Mouse (Mus musculus) forebrain, embryonic 10.5 days (tissue): ENCODE measurements around the gene Tnrc6b. TPM values are rescaled to one million over a fixed set of nuclear protein-coding genes. Genes with fewer than 3 reads are reported as not detected.

ENCODE experiments used
- DNase-seq: peaks from one replicate; pipeline ENCODE4 v3.0.0-alpha.2; 2017; ENCODE audit warnings: low spot score; ENCODE audit errors: extremely low spot score
- H3K27ac ChIP-seq: fragments of 300-500 bp; sonication (generic); 2 replicates; pipeline ENCODE4 v1.5.1; 2016; ENCODE audit warnings: mild to moderate bottlenecking
- H3K27me3 ChIP-seq: fragments of 300-500 bp; sonication (generic); 2 replicates; pipeline ENCODE4 v1.6.1; 2016; ENCODE audit warnings: mild to moderate bottlenecking; ENCODE audit not compliant: poor library complexity, severe bottlenecking
- H3K36me3 ChIP-seq: fragments of 300-500 bp; sonication (generic); replicated peaks from 2 replicates; pipeline ENCODE4 v1.6.1; 2016; ENCODE audit warnings: mild to moderate bottlenecking, moderate library complexity
- H3K4me1 ChIP-seq: fragments of 300-500 bp; sonication (generic); 2 replicates; pipeline ENCODE4 v1.6.1; 2016
- H3K4me3 ChIP-seq: fragments of 300-500 bp; sonication (generic); 2 replicates; pipeline ENCODE4 v1.5.1; 2016; ENCODE audit warnings: mild to moderate bottlenecking, moderate library complexity
- H3K9me3 ChIP-seq: fragments of 300-500 bp; sonication (generic); 2 replicates; pipeline ENCODE4 v1.6.1; 2016; ENCODE audit warnings: mild to moderate bottlenecking, moderate library complexity
- WGBS: fragments of 180-500 bp; shearing (Covaris S2); methylation state at CpG from one replicate; pipeline ENCODE4 v1.1.7; 2016; 5-methylcytosine and 5-hydroxymethylcytosine counted together
- polyA plus RNA-seq: library from polyadenylated mRNA; unstranded; fragments of >200 nt; fragmentation: Nextera tagmentation; extraction: Ambion mirVana; gene quantifications from 2 replicates; pipeline ENCODE4 v1.2.1, GENCODE M21; 2016

Tnrc6b gene
- polyA plus RNA-seq, 1 experiment from 2014 or later = 40.5 TPM

DNA sequence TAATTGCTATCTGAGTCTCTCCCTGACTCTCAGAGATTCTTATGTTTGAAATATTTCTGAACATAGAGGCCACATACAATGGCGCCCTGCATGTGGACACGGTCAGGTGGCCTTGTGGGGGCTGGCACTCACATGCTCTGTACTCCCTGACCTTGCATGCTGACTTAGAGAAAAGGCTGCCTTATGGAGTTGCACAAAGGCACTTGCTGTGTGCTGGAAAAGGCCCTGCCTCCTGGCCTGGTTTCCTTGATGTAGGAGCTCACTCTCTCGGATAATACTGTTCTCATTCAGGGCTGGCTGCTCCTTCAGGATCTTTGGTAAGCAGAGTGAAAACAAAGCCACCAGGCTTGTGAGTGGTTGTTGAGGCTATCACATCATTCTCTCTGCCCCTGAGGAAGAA is 27.1 kb upstream of the Tnrc6b start:
- Histone ChIP-seq H3K27me3 (peaks cover 10% of the 10 kb centered on the region; the same call in 1 of the 2 replicates), H3K36me3 (no peaks in the 10 kb centered on the region), H3K9me3 (no peaks in the 10 kb centered on the region), H3K4me3 (no peak overlapping the region), H3K4me1 (peaks cover 62% of the 10 kb centered on the region), H3K27ac (peak overlapping the region; percentile 54)
- DNase-seq = no peak
- 57% methylated on average over 3 of the region's 3 CpGs for WGBS

DNA sequence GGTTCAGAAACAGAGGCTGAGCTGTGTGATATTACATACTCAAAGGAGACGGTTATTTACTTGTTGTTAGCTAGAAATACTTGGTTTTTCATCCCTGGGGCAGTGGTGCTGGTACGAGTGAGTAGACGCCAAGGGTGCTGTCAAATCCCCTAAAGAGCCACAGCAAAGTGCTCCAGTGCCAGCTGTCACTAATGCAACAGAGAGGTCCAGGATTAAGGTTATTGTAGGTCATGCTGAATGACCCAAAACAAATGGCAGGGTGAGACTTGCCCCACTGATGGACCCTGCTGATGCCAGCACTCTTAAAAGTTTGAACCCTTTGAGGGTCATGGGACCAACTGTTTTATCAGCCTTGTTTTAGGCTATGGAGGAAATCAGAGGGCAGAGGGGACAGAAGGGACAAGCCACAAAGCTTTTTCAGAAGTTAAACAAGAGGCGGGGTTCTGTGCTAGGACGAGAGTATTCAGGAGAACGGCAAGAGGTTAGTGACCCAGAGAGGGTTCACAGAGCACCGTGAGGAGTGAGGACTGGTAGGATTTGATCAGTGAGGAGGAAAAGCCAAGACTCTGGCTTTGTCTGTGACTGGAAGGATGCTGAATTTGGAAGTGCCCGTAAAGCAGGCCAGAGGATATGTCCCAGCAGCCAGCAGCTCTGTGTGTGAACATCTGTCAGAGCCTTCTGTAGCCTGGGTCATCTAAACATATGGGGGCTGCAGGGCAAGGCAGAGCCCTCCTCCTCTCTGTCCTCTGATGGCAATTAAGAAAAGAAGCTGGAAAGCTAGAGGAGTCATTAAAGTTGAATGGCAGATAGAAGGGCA is 26.1 kb upstream of the Tnrc6b start:
- Histone ChIP-seq H3K4me1 (peaks cover 53% of the 10 kb centered on the region), H3K4me3 (no peak overlapping the region), H3K9me3 (no peaks in the 10 kb centered on the region), H3K36me3 (no peaks in the 10 kb centered on the region), H3K27ac (peak overlapping the region; percentile 54; the same call in 1 of the 2 replicates), H3K27me3 (peaks cover 5% of the 10 kb centered on the region; the same call in 1 of the 2 replicates)
- 20% methylated on average over 8 of the region's 8 CpGs for WGBS
- no peak for DNase-seq

DNA sequence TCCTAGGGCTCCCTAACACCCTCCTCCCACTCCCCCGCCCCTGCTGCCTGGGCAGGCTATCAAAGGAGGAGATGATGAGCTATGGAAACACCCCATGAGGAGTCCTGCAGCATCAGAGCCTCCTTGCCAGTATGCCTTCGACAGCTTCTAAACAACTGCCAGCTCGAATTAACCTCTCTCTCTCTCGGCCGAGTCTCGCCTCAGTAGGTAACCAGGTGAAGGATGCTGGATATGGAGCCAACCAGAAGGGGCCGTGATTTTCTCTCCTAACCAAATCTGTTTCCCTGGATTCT is 25.6 kb upstream of the Tnrc6b start:
- Histone ChIP-seq H3K4me1 (peaks cover 49% of the 10 kb centered on the region), H3K27me3 (peaks cover 3% of the 10 kb centered on the region; the same call in 1 of the 2 replicates), H3K36me3 (no peaks in the 10 kb centered on the region), H3K9me3 (no peaks in the 10 kb centered on the region), H3K4me3 (no peak overlapping the region), H3K27ac (peak overlapping the region; percentile 51; the same call in 1 of the 2 replicates)
- WGBS = 44% methylated on average over 7 of the region's 7 CpGs
- DNase-seq = no peak

DNA sequence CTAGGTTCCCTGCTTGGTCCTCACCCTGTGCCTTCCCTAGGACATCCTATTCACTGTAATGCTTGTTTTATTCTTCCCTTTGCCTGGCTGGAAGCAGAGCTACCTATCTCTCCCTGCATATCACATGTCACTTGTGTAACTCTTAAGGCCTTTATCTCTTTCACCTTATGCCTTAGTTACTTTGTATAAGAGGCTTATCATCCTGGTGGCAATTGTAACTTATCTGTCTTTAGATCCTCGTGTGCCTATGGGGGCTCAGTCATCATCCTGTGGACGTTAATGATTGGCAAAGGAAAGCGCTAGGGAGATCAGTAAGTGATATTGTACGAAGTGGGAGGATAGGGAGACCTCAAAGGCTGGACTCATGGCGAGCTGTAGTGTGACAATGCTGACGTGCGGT is 22.6 kb upstream of the Tnrc6b start:
- H3K4me3 ChIP-seq = no peak overlapping the region
- 0 out of 2 replicates have a peak, but pooled peaks cover 11% of the 10 kb centered on the region for H3K27me3 ChIP-seq
- no peak overlapping the region for H3K27ac ChIP-seq
- WGBS = 85% methylated on average over 7 of the region's 7 CpGs
- peaks cover 40% of the 10 kb centered on the region for H3K4me1 ChIP-seq
- DNase-seq = no peak
- H3K9me3 ChIP-seq = no peaks in the 10 kb centered on the region
- no peaks in the 10 kb centered on the region for H3K36me3 ChIP-seq

DNA sequence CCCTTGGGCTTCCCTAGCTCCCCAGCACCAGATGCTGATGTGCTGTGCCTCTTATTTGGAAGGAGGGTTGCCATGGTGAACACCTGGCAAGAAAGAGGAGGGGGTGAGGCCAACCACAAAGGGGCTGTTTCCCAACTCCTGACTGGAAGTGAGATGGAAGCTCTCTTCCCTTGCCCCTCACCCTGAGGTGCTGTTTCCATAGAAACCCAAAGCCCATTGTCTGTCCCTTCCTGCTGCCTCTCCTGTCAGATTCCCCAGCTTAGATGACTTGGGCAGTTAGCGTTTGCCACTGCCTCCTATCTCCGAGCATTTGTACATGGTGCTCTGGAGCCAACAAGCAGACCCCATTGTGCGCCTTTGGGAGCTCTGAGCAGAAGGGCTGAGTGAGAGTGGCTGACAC is 17.6 kb upstream of the Tnrc6b start:
- no peak overlapping the region for H3K4me3 ChIP-seq
- no peaks in the 10 kb centered on the region for H3K36me3 ChIP-seq
- no peaks in the 10 kb centered on the region for H3K9me3 ChIP-seq
- peaks cover 28% of the 10 kb centered on the region for H3K4me1 ChIP-seq
- 0 out of 2 replicates have a peak, but pooled peaks cover 8% of the 10 kb centered on the region for H3K27me3 ChIP-seq
- H3K27ac ChIP-seq = peak overlapping the region; percentile 58; the same call in 1 of the 2 replicates
- DNase-seq = no peak
- WGBS = 23% methylated on average over 3 of the region's 3 CpGs

DNA sequence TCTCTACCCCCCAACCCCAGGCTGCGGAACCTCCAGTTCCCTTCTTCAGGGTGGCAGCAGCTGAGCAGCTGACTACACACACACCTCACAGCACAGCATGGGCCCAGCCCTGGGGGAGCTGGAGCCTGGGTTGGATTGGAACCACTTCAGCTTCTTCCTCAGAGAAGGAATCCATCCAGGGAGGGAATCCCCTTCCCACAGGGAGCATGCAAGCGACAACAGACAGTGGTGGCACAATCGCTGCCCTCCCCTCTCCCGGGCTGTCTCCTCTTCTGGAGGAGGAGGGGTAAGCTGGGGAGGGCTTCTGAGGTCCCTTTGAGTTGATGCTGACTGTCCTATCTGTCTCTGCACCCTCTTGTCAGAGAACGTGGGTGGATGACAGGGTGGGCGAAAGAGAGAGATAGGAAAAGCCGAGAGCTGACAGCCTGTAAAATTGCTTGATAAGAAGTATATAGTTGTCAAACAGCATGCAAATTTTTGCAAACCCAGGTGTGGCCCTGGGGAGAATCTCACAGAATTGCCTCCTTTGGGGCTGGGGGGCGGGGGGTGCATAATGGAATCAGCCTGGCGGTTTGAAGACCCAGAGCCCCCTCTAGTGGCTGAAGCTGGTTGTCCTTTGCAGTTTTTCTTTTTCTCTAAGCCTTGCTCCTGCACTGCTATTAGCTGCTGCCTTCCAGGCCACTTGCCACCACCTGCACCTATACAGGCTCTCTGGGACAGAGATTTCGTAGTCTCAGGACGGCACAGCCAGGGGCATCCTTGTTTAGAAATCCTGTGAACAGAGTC is 16.8 kb upstream of the Tnrc6b start:
- peaks cover 28% of the 10 kb centered on the region for H3K4me1 ChIP-seq
- H3K27ac ChIP-seq = 0 out of 2 replicates have a peak overlapping the region, but pooled peaks have one; percentile 32
- peak; percentile 60 for DNase-seq
- H3K27me3 ChIP-seq = 0 out of 2 replicates have a peak, but pooled peaks cover 8% of the 10 kb centered on the region
- 26% methylated on average over 11 of the region's 11 CpGs for WGBS
- no peaks in the 10 kb centered on the region for H3K36me3 ChIP-seq
- no peak overlapping the region for H3K4me3 ChIP-seq
- H3K9me3 ChIP-seq = no peaks in the 10 kb centered on the region

DNA sequence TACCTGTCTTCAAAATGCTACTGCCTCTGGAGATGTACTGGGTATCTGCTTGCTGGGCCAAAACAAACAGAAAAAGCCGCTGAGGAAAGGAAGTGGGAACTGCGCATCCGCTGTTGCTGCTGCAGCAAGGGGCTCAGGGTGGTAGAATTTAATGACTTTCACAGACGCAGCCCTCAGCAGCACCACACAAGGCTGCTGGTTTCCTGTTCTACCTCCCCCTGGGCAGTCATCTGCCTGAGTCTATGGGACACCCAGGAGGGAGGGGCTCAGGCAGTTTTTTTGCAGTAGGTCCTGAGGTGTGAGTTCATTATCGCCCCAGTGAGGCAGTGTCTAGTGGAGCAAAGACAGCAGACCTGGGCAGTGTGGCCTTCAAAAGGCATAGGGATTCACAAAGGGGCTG is 13.5 kb upstream of the Tnrc6b start:
- Histone ChIP-seq H3K36me3 (no peaks in the 10 kb centered on the region), H3K4me1 (peaks cover 24% of the 10 kb centered on the region), H3K4me3 (no peak overlapping the region), H3K27me3 (no peaks in the 10 kb centered on the region), H3K9me3 (no peaks in the 10 kb centered on the region), H3K27ac (no peak overlapping the region)
- DNase-seq = no peak
- 70% methylated on average over 5 of the region's 5 CpGs for whole genome bisulfite sequencing

DNA sequence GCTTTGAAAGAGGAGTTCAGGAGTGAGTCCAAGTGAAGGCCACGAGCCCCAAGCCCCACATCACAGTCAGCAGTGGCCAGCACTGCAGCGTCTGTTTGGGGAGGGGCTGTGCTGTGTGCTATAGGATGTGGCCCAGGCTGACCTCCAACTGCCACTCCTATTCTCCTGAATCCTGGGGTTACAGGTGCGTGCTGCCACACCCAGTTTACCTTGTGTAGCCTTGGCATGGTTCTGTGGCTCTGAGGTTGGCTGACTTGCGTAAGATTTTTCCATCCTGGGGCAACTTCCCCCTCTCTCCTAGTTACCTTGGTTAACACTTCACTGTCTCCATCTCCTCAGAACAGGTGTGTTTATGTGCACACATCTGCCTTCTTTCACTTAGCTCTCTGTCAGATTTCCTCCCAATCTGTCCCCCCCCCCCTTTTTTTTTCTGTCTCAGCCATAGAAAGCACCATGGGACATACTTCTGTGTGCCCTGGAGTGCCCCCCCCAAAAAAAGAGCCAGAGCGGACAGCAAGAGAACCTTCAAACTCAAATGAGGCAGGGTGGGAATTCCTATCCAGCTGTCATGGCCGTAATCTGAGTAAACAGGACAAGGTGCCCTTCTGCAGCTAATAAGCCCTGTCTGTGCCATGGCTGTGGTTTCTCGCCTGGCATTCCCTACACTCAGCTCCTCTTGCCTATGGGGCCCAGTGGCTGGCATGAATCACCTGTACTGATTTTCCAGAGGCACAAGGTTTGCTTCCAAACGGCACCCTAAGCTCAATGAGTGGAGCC is 9.4 kb upstream of the Tnrc6b start:
- WGBS = 77% methylated on average over 8 of the region's 8 CpGs
- H3K9me3 ChIP-seq = no peaks in the 10 kb centered on the region
- H3K27ac ChIP-seq = no peak overlapping the region
- DNase-seq = no peak
- H3K27me3 ChIP-seq = no peaks in the 10 kb centered on the region
- H3K36me3 ChIP-seq = no peaks in the 10 kb centered on the region
- H3K4me3 ChIP-seq = no peak overlapping the region
- H3K4me1 ChIP-seq = peaks cover 19% of the 10 kb centered on the region

DNA sequence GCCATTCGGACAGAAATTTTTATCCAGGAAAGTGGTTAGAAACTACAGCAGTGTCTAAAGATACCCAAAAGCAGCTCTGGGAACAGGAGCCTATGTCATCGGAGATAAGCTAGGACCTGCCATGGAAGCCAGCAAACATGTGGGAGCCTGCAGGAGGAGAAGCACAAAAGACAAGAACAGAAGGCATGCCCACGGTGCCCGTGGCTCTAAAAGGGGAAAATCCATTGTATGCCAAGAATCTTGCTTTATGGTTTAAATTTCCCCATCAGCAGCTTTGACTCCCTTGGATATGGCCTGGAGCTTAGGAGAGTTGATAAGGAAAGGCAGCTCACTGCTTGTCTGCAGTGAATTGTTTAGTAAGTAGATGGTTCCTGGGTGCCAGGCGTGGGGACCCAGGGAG is 8.2 kb upstream of the Tnrc6b start:
- Histone ChIP-seq H3K9me3 (no peaks in the 10 kb centered on the region), H3K36me3 (no peaks in the 10 kb centered on the region), H3K27ac (no peak overlapping the region), H3K4me1 (peaks cover 22% of the 10 kb centered on the region), H3K4me3 (no peak overlapping the region), H3K27me3 (no peaks in the 10 kb centered on the region)
- DNase-seq = no peak
- whole genome bisulfite sequencing = 91% methylated on average over 5 of the region's 5 CpGs

DNA sequence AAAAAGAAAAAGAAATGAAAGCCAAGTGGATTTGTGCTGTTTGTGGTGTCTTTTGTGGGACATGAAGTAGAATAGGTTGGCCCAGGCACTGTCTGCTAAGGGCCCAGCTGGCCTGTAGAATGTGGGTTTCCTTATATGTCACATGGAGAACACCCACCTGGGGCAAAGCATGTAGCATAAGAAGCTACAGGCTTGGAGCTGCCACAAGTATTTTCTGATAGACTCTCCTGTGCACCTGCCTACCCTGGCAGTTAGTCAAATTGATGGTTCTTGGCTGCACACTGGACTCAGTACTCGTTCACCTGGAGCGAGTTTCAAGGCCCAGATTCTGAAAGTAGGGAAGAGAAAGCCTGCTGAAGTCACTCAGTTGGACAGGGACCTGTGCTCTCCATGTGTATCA is 7.6 kb upstream of the Tnrc6b start:
- WGBS = 92% methylated on average over 2 of the region's 2 CpGs
- Histone ChIP-seq H3K9me3 (no peaks in the 10 kb centered on the region), H3K36me3 (no peaks in the 10 kb centered on the region), H3K27ac (no peak overlapping the region), H3K4me1 (peaks cover 17% of the 10 kb centered on the region), H3K4me3 (no peak overlapping the region; the same call in 1 of the 2 replicates), H3K27me3 (no peaks in the 10 kb centered on the region)
- DNase-seq = no peak

DNA sequence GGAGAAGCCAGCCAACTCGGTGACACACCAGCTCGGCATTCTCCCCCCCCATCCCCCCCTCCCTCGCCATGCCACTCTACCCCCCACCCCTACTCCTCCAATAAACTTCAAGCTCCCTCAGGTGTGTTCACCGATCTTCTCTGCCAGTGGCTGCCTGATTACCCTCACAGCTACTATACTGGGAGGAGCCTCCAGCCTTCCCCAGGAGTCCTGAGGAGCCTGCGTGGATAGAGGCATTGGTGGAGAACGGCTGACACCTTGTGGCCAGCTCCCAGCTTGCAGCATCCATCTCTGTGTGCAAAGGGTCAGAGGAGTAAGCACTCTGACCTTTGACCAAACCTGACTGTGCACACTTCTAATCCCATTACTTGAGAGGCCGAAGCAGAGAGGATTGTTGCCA is 6.8 kb upstream of the Tnrc6b start:
- 5% methylated on average over 7 of the region's 7 CpGs for WGBS
- no peaks in the 10 kb centered on the region for H3K9me3 ChIP-seq
- H3K27me3 ChIP-seq = no peaks in the 10 kb centered on the region
- H3K27ac ChIP-seq = no peak overlapping the region
- no peaks in the 10 kb centered on the region for H3K36me3 ChIP-seq
- DNase-seq = peak; percentile 80
- no peak overlapping the region for H3K4me3 ChIP-seq
- peaks cover 17% of the 10 kb centered on the region for H3K4me1 ChIP-seq

DNA sequence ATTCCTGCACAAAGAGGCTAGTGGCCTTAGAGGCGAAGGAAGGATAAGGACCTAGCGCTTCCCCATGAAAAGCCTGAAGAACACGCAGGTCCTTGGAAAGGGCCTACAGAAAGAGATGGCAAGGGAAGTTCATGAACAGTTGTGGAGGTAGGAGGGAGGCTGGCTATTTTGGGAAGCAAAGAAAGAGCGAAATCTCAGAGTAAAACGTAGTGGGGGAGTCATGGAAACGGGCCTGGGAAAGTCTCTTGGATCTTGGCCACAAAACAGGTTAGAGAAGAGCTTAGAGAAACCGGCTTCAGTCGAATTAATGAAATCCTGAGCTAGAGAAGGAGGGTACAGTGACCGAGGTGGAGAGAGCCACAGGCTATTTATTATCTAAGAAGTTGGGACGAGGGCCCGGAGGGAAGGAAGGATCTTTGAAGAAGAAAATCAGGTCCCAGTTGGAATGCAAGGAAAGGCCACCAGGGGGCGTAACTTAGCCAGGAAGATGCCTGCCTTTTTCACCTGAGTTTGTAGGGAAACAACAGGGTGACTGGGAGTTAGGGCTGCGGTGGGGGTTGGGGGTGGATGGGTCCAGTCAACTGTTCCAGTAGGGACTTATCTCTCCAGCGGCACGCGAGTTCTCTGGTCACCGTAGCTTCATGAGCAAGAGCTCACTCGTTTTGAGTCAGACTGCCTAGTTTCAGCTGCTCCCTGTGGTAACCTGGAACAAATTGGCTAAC is 5.1 kb upstream of the Tnrc6b start:
- Histone ChIP-seq H3K27me3 (no peaks in the 10 kb centered on the region), H3K4me3 (peak overlapping the region; percentile 45)
- peak; percentile 85 for DNase-seq

More for the DNA sequence above, 5.1 kb upstream of the Tnrc6b start:
- WGBS = 32% methylated on average over 18 of the region's 18 CpGs
- H3K9me3 ChIP-seq = no peaks in the 10 kb centered on the region
- no peaks in the 10 kb centered on the region for H3K36me3 ChIP-seq
- peaks cover 26% of the 10 kb centered on the region for H3K4me1 ChIP-seq
- H3K27ac ChIP-seq = peak overlapping the region; percentile 78
